Comparison of ENCODE assay signal across 19 mouse cellular contexts in the genomic region with DNA sequence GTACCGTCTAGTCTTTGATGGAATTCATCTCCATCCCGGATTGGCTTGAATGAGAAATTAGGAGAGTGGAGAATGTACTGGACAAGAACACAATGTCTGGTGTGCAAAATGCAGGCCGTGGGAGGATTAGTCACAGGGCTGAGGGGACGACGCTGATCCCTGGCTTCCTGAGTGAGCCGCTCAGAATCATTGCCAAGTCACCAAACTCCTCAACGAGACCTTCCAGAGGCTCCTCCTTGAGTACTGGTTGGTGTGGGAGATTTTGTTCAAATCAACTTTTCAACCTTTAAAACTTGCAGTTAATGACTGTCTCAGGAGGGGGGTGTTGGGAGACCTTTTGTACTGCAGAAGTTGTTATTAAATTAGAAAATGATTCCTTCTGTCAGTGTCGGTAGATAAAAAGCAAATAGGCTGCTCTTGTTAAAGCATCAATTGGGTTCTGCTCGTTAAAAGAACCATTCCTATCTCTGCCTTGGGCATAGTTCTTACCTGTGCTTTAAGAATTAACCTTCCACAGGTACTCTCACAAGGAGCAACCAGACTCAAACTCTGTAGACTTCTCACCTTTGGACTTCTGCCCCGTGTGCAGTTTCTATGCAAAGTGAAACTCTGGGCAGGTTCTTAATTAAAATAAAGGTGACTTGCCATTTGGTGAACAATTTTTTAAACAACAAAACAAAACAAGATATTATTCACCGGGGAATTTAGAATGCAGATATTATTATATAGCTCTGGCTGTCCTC.
DNase-seq lines count a peak whose midpoint lies in the region; ATAC-seq lines count a peak whose summit lies in the region.
"Had no signal": no experiment of that assay in that cellular context is flagged by ENCODE, and none has a peak within 500 bp of the region (broad histone marks: within the 10 kb centered on the region; RNA-seq: fewer than 3 reads in every experiment).

No protein-coding gene starts in this region.

- no peak for ATAC-seq in kidney, embryonic 14.5 days (ENCODE audit: low FRiP score, low TSS enrichment)
- no peak for ATAC-seq in hindbrain, embryonic 14.5 days (ENCODE audit: low FRiP score)
- ATAC-seq: forebrain, embryonic 13.5 days had no signal

- H3K36me3 ChIP-seq in kidney, embryonic 14.5 days (ENCODE audit: control insufficient read depth, insufficient read depth, low read length) = no peaks in the 10 kb centered on the region
- no peaks in the 10 kb centered on the region for H3K36me3 ChIP-seq in hindbrain, embryonic 14.5 days (replicated peaks; ENCODE audit: control insufficient read depth, insufficient read depth)
- H3K36me3 ChIP-seq: embryonic facial prominence, embryonic 12.5 days; hindbrain, embryonic 10.5 days; limb, embryonic 15.5 days had no signal

- H3K27ac ChIP-seq in kidney, embryonic 14.5 days (ENCODE audit: low read depth, low read length) = no peak overlapping the region
- no peak overlapping the region for H3K27ac ChIP-seq in hindbrain, embryonic 14.5 days
- H3K27ac ChIP-seq: embryonic facial prominence, embryonic 12.5 days; forebrain, embryonic 13.5 days; hindbrain, embryonic 10.5 days; layer of hippocampus, adult 2 months; limb, embryonic 15.5 days; stomach, postnatal 0 days had no signal

- H3K4me3 ChIP-seq in kidney, embryonic 14.5 days (ENCODE audit: low read length) = no peak overlapping the region
- H3K4me3 ChIP-seq in hindbrain, embryonic 14.5 days (replicated peaks; ENCODE audit: low read length) = no peak overlapping the region
- H3K4me3 ChIP-seq: embryonic facial prominence, embryonic 12.5 days; erythroblast, embryonic 14.5 days; forebrain, embryonic 13.5 days; hindbrain, embryonic 10.5 days; layer of hippocampus, adult 2 months; limb, embryonic 15.5 days; myocyte had no signal

- H3K9me3 ChIP-seq in kidney, embryonic 14.5 days (ENCODE audit: control insufficient read depth, low read length) = no peaks in the 10 kb centered on the region
- no peaks in the 10 kb centered on the region for H3K9me3 ChIP-seq in hindbrain, embryonic 14.5 days (ENCODE audit: control insufficient read depth, low read length)
- H3K9me3 ChIP-seq: embryonic facial prominence, embryonic 12.5 days; forebrain, embryonic 13.5 days; hindbrain, embryonic 10.5 days; limb, embryonic 15.5 days had no signal

- no peak overlapping the region for H3K9ac ChIP-seq in kidney, embryonic 14.5 days (ENCODE audit: low read depth, low read length)
- H3K9ac ChIP-seq in hindbrain, embryonic 14.5 days = no peak overlapping the region
- H3K9ac ChIP-seq: embryonic facial prominence, embryonic 12.5 days; forebrain, embryonic 13.5 days; limb, embryonic 15.5 days had no signal

- 82% methylated on average over 11 of the region's 11 CpGs for WGBS in kidney, embryonic 14.5 days
- WGBS in hindbrain, embryonic 14.5 days = 87% methylated on average over 11 of the region's 11 CpGs

- H3K27me3 ChIP-seq in kidney, embryonic 14.5 days (ENCODE audit: control insufficient read depth, insufficient read depth, low read length) = no peaks in the 10 kb centered on the region
- no peaks in the 10 kb centered on the region for H3K27me3 ChIP-seq in hindbrain, embryonic 14.5 days (ENCODE audit: control insufficient read depth, insufficient read depth, low read length)
- H3K27me3 ChIP-seq: embryonic facial prominence, embryonic 12.5 days; forebrain, embryonic 13.5 days; limb, embryonic 15.5 days had no signal

- peak; percentile 57 to 77 for DNase-seq in adrenal gland, adult (ENCODE audit: inconsistent age in 2 of 2, low spot score in 1 of 2)
- DNase-seq in adrenal gland, adult 18-20 months (ENCODE audit: low spot score in 2 of 2) = no peak
- peak; percentile 67 to 76 for DNase-seq in kidney, adult 8-10 months
- peak; percentile 35 for DNase-seq in brain, adult 2 months (ENCODE audit: low read depth, low spot score)
- DNase-seq in kidney, postnatal 25 days = peak; percentile 60 to 74
- DNase-seq in T-cell, adult 2 months (ENCODE audit: low spot score) = no peak
- DNase-seq in hindbrain, embryonic 14.5 days (ENCODE audit: low spot score) = no peak
- DNase-seq: cerebellum, adult 8-10 months; lung, postnatal 10 days; midbrain, embryonic 14.5 days had no signal

- no peaks in the 10 kb centered on the region for H3K4me1 ChIP-seq in kidney, embryonic 14.5 days (ENCODE audit: control insufficient read depth, insufficient read depth, low read length)
- H3K4me1 ChIP-seq in hindbrain, embryonic 14.5 days (replicated peaks; ENCODE audit: control insufficient read depth, insufficient read depth, low read length) = 0 out of 2 replicates have a peak, but pooled peaks cover 5% of the 10 kb centered on the region
- H3K4me1 ChIP-seq: embryonic facial prominence, embryonic 12.5 days; hindbrain, embryonic 10.5 days; limb, embryonic 15.5 days had no signal

- no peak overlapping the region for H3K4me2 ChIP-seq in kidney, embryonic 14.5 days (replicated peaks; ENCODE audit: low read depth, low read length)
- H3K4me2 ChIP-seq in hindbrain, embryonic 14.5 days (replicated peaks) = no peak overlapping the region
- H3K4me2 ChIP-seq: embryonic facial prominence, embryonic 12.5 days; forebrain, embryonic 13.5 days; limb, embryonic 15.5 days had no signal

Comparison
In these comparisons a context has a peak if more than half of its experiments do, and no peak if none do; other contexts are left out.
1. DNase-seq: peak in adrenal gland, adult (2 of 2), kidney, adult 8-10 months (2 of 2), brain, adult 2 months (single experiment) and kidney, postnatal 25 days (2 of 2); none in adrenal gland, adult 18-20 months (0 of 2), T-cell, adult 2 months (single experiment) and hindbrain, embryonic 14.5 days (single experiment).